Mouse (Mus musculus) forebrain, postnatal 0 days (tissue): ENCODE results near the gene H6pd. TPM values are rescaled to one million over a fixed set of nuclear protein-coding genes. Genes with fewer than 3 reads are reported as not detected.

Experiments
- ATAC-seq: fragments of 200-750 bp; cut with Nextera tagmentation; 2 replicates; pipeline ENCODE4 v1.8.0; 2017; ENCODE audit warnings: mild to moderate bottlenecking, moderate library complexity
- DNase-seq: peaks from one replicate; pipeline ENCODE4 v3.0.0-alpha.2; 2015
- H3K27ac ChIP-seq: fragments of 300-500 bp; sonication (generic); 2 replicates; pipeline ENCODE4 v1.5.1; 2014; ENCODE audit warnings: low read depth, mild to moderate bottlenecking, antibody characterized with exemption, low read length, moderate library complexity, mixed read lengths
- H3K27me3 ChIP-seq: fragments of 300-500 bp; sonication (generic); 2 replicates; pipeline ENCODE4 v1.6.1; 2014; ENCODE audit warnings: mild to moderate bottlenecking, low read length, mixed read lengths; ENCODE audit not compliant: insufficient read depth
- H3K36me3 ChIP-seq: fragments of 300-500 bp; sonication (generic); 2 replicates; pipeline ENCODE4 v1.6.1; 2014; ENCODE audit warnings: mild to moderate bottlenecking, moderate library complexity; ENCODE audit not compliant: insufficient read depth
- H3K4me1 ChIP-seq: fragments of 300-500 bp; sonication (generic); 2 replicates; pipeline ENCODE4 v1.6.1; 2014; ENCODE audit warnings: antibody characterized with exemption; ENCODE audit not compliant: insufficient read depth
- H3K4me2 ChIP-seq: fragments of 300-500 bp; sonication (generic); 2 replicates; pipeline ENCODE4 v1.6.1; 2014; ENCODE audit warnings: low read depth, mild to moderate bottlenecking, moderate library complexity
- H3K4me3 ChIP-seq: fragments of 300-500 bp; sonication (generic); 2 replicates; pipeline ENCODE4 v1.5.1; 2014; ENCODE audit warnings: low read depth, low read length, mixed read lengths
- H3K9ac ChIP-seq: fragments of 300-500 bp; sonication (generic); 2 replicates; pipeline ENCODE4 v1.6.1; 2014; ENCODE audit warnings: mild to moderate bottlenecking
- H3K9me3 ChIP-seq: fragments of 300-500 bp; sonication (generic); 2 replicates; pipeline ENCODE4 v1.6.1; 2016; ENCODE audit warnings: low read length
- CTCF ChIP-seq: sonication (generic); IDR thresholded peaks from 2 replicates; pipeline ENCODE4 v1.5.1; 2016; ENCODE audit warnings: antibody characterized with exemption, control low read depth, low read depth
- WGBS: fragments of 180-500 bp; shearing (Covaris S2); extraction: QIAGEN DNeasy Blood & Tissue Kit; methylation state at CpG from one replicate; pipeline ENCODE4 v1.1.7; 2014; 5-methylcytosine and 5-hydroxymethylcytosine counted together
- polyA plus RNA-seq: library from polyadenylated mRNA; unstranded; fragments of >200 nt; fragmentation: Nextera tagmentation; extraction: Ambion mirVana; gene quantifications from 2 replicates; pipeline ENCODE4 v1.2.1, GENCODE M21; 2015
- total RNA-seq: library from RNA; depleted of rRNA; stranded (reverse); fragments of >200 nt; gene quantifications from 2 replicates; pipeline ENCODE4 v1.2.3, GENCODE M21; 2014; rRNA removed

H6pd gene
- total and polyA plus RNA-seq, 2 experiments from 2014 or later = 3.1 to 8.4 TPM

- no peak overlapping the region for H3K9ac ChIP-seq
- no peaks in the 10 kb centered on the region for H3K36me3 ChIP-seq
- no peak overlapping the region for H3K4me3 ChIP-seq
- TF ChIP-seq CTCF = no peak
- ATAC-seq (no peak), DNase-seq (no peak)
- no peak overlapping the region for H3K27ac ChIP-seq
- H3K27me3 ChIP-seq = no peaks in the 10 kb centered on the region
- no peaks in the 10 kb centered on the region for H3K9me3 ChIP-seq
- whole genome bisulfite sequencing = 75% methylated on average over 3 of the region's 3 CpGs
- no peaks in the 10 kb centered on the region for H3K4me1 ChIP-seq
- no peak overlapping the region for H3K4me2 ChIP-seq
Measured at GRCm38 (mm10) chr4:149930755-149931154, 78.1 kb downstream of the H6pd start.

Other genes with a start within 250 kb of the H6pd start
- 12.5 and 18.6 TPM in 2 replicates for gene Slc25a33, start 234.7 kb downstream of the H6pd start, total RNA-seq
- 26.5 and 29.7 TPM in 2 replicates for gene Slc25a33, start 234.7 kb downstream of the H6pd start, polyA plus RNA-seq
- gene Spsb1, start 54.0 kb downstream of the H6pd start, total RNA-seq = 7.1 and 7.3 TPM in 2 replicates
- 5.8 and 6.2 TPM in 2 replicates for gene Spsb1, start 54.0 kb downstream of the H6pd start, polyA plus RNA-seq
- 1.3 and 1.8 TPM in 2 replicates for gene Gpr157, start 78.3 kb upstream of the H6pd start, total RNA-seq
- 0.31 TPM in 2 replicates for gene Gpr157, start 78.3 kb upstream of the H6pd start, polyA plus RNA-seq
- 1.8 and 3.4 TPM in 2 replicates for gene Slc2a5, start 110.3 kb upstream of the H6pd start, total RNA-seq
- 1.4 and 3.2 TPM in 2 replicates for gene Slc2a5, start 110.3 kb upstream of the H6pd start, polyA plus RNA-seq
- gene Slc2a7, start 139.9 kb upstream of the H6pd start, total RNA-seq = not detected in 2 replicates
- not detected in 2 replicates for gene Slc2a7, start 139.9 kb upstream of the H6pd start, polyA plus RNA-seq
- gene Car6, start 192.3 kb upstream of the H6pd start, total RNA-seq = not detected in 2 replicates
- not detected in 2 replicates for gene Car6, start 192.3 kb upstream of the H6pd start, polyA plus RNA-seq
- gene Eno1, start 227.7 kb upstream of the H6pd start, total RNA-seq = 283 and 328 TPM in 2 replicates
- gene Eno1, start 227.7 kb upstream of the H6pd start, polyA plus RNA-seq = 856 and 963 TPM in 2 replicates